Mouse (Mus musculus): Measurements from ENCODE around the gene Cdkl4.
A peak's percentile ranks its signal among the peaks of the same experiment; 100 is the strongest.
"Not testable (repeated sequence)": the region's sequence is repeated elsewhere in the genome, so short reads cannot be mapped to it uniquely, and the experiment has no call there.

The Cdkl4 gene

GRCm38 (mm10) chr17:80563762-80564610 is 13.6 kb downstream of the Cdkl4 start:
- peak; percentile 21 to 35 for DNase-seq (ENCODE audit: inconsistent age in 2 of 2, low spot score in 1 of 2)

GRCm38 (mm10) chr17:80562792-80563191 is 14.8 kb downstream of the Cdkl4 start:
- DNase-seq (ENCODE audit: inconsistent age in 2 of 2, low spot score in 1 of 2), result no peak

GRCm38 (mm10) chr17:80560669-80561401 is 16.8 kb downstream of the Cdkl4 start:
- DNase-seq (ENCODE audit: inconsistent age in 2 of 2, low spot score in 1 of 2), result peak; percentile 59 to 89

- DNase-seq (ENCODE audit: inconsistent age in 2 of 2, low spot score in 1 of 2), result no peak
Observed at GRCm38 (mm10) chr17:80559745-80560144, 17.9 kb downstream of the Cdkl4 start.

GRCm38 (mm10) chr17:80559050-80559449 is 18.6 kb downstream of the Cdkl4 start:
- DNase-seq (ENCODE audit: inconsistent age in 2 of 2, low spot score in 1 of 2), result peak; percentile 25 to 78

GRCm38 (mm10) chr17:80558583-80558982 is 19.0 kb downstream of the Cdkl4 start:
- no peak for DNase-seq (ENCODE audit: inconsistent age in 2 of 2, low spot score in 1 of 2)

GRCm38 (mm10) chr17:80557461-80557860 is 20.2 kb downstream of the Cdkl4 start:
- DNase-seq (ENCODE audit: inconsistent age in 2 of 2, low spot score in 1 of 2), result no peak

GRCm38 (mm10) chr17:80553318-80554270 is 24.0 kb downstream of the Cdkl4 start:
- DNase-seq (ENCODE audit: inconsistent age in 2 of 2, low spot score in 1 of 2), result peak; percentile 78 to 95

- no peak for DNase-seq (ENCODE audit: inconsistent age in 2 of 2, low spot score in 1 of 2)
Observed at GRCm38 (mm10) chr17:80552653-80553052, 25.0 kb downstream of the Cdkl4 start.

GRCm38 (mm10) chr17:80550981-80551380 is 26.6 kb downstream of the Cdkl4 start:
- no peak for DNase-seq (ENCODE audit: inconsistent age in 2 of 2, low spot score in 1 of 2)

GRCm38 (mm10) chr17:80546846-80547245 is 30.8 kb downstream of the Cdkl4 start:
- no peak for DNase-seq (ENCODE audit: inconsistent age in 2 of 2, low spot score in 1 of 2)

GRCm38 (mm10) chr17:80546227-80546626 is 31.4 kb downstream of the Cdkl4 start:
- DNase-seq (ENCODE audit: inconsistent age in 2 of 2, low spot score in 1 of 2), result no peak

- DNase-seq (ENCODE audit: inconsistent age in 2 of 2, low spot score in 1 of 2), result no peak
Observed at GRCm38 (mm10) chr17:80543646-80544045, 34.0 kb downstream of the Cdkl4 start.

- DNase-seq (ENCODE audit: inconsistent age in 2 of 2, low spot score in 1 of 2), result no peak
Observed at GRCm38 (mm10) chr17:80537136-80537535, 40.5 kb downstream of the Cdkl4 start.

GRCm38 (mm10) chr17:80535633-80536032 is 42.0 kb downstream of the Cdkl4 start:
- no peak for DNase-seq (ENCODE audit: inconsistent age in 2 of 2, low spot score in 1 of 2)

GRCm38 (mm10) chr17:80531351-80531750 is 46.3 kb downstream of the Cdkl4 start:
- not testable (repeated sequence) for DNase-seq (ENCODE audit: inconsistent age in 2 of 2, low spot score in 1 of 2)

GRCm38 (mm10) chr17:80523231-80523630 is 54.4 kb downstream of the Cdkl4 start:
- DNase-seq (ENCODE audit: inconsistent age in 2 of 2, low spot score in 1 of 2), result no peak

- DNase-seq (ENCODE audit: inconsistent age in 2 of 2, low spot score in 1 of 2), result no peak
Observed at GRCm38 (mm10) chr17:80522229-80522556, 55.4 kb downstream of the Cdkl4 start.

GRCm38 (mm10) chr17:80521521-80522228 is 55.9 kb downstream of the Cdkl4 start:
- no peak for DNase-seq (ENCODE audit: inconsistent age in 2 of 2, low spot score in 1 of 2)

GRCm38 (mm10) chr17:80520537-80520936 is 57.1 kb downstream of the Cdkl4 start:
- DNase-seq (ENCODE audit: inconsistent age in 2 of 2, low spot score in 1 of 2), result no peak

GRCm38 (mm10) chr17:80518811-80519210 is 58.8 kb downstream of the Cdkl4 start:
- DNase-seq (ENCODE audit: inconsistent age in 2 of 2, low spot score in 1 of 2), result no peak
